Mouse (Mus musculus) lung, embryonic 16.5 days (tissue): ENCODE measurements at regions not wholly inside any gene's neighbourhood (a gene's known extent, or its start where the extent isn't known, plus 50 kb on each side); places are given as distances from the start of the nearest gene placed in this dataset.

Source experiments
- ATAC-seq: fragments of 200-750 bp; cut with Nextera tagmentation; 2 replicates; pipeline ENCODE4 v1.8.0; 2017; ENCODE audit warnings: low read depth, mild to moderate bottlenecking, moderate library complexity
- H3K27ac ChIP-seq: fragments of 300-500 bp; sonication (generic); 2 replicates; pipeline ENCODE4 v1.5.1; 2014; ENCODE audit warnings: mild to moderate bottlenecking, control low read depth, low read length
- H3K27me3 ChIP-seq: fragments of 300-500 bp; sonication (generic); 2 replicates; pipeline ENCODE4 v1.6.1; 2014; ENCODE audit warnings: low read depth, low read length, mixed read lengths; ENCODE audit not compliant: control insufficient read depth, insufficient read depth
- H3K36me3 ChIP-seq: fragments of 300-500 bp; sonication (generic); 2 replicates; pipeline ENCODE4 v1.6.1; 2014; ENCODE audit warnings: low read length; ENCODE audit not compliant: control insufficient read depth, insufficient read depth
- H3K4me1 ChIP-seq: fragments of 300-500 bp; sonication (generic); replicated peaks from 2 replicates; pipeline ENCODE4 v1.6.1; 2014; ENCODE audit warnings: low read length, mixed read lengths; ENCODE audit not compliant: control insufficient read depth, insufficient read depth
- H3K4me2 ChIP-seq: fragments of 300-500 bp; sonication (generic); 2 replicates; pipeline ENCODE4 v1.6.1; 2014; ENCODE audit warnings: low read depth, low read length, control low read depth
- H3K4me3 ChIP-seq: fragments of 300-500 bp; sonication (generic); 2 replicates; pipeline ENCODE4 v1.5.1; 2014; ENCODE audit warnings: mild to moderate bottlenecking, low read length, control low read depth
- H3K9ac ChIP-seq: fragments of 300-500 bp; sonication (generic); 2 replicates; pipeline ENCODE4 v1.6.1; 2014; ENCODE audit warnings: low read length, control low read depth
- H3K9me3 ChIP-seq: fragments of 300-500 bp; sonication (generic); 2 replicates; pipeline ENCODE4 v1.6.1; 2016; ENCODE audit warnings: low read length; ENCODE audit not compliant: control insufficient read depth
- WGBS: fragments of 180-500 bp; shearing (Covaris S2); extraction: QIAGEN DNeasy Blood & Tissue Kit; methylation state at CpG from one replicate; pipeline ENCODE4 v1.1.7; 2014; 5-methylcytosine and 5-hydroxymethylcytosine counted together

DNA sequence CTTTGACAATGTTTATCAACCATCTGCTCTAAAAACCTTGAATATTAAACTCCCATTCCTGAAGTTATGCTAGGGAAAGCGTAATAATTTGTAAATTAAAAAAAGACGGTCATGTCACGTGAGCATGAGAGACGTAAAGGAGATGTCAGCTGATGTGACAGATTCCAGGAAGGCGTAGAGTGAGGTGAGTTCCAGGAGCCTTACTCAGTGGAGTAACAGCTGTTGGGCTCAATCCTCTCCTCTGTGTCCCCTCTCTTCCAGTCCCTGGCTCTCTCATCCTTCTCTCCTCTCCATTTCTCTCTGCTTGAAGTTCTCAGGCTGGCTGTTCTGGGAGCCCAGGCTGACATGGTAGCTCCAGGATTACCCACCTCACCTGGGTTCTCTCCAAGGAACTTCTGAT is 138.4 kb upstream of the Fmo9 start:
- ATAC-seq, result no peak

DNA sequence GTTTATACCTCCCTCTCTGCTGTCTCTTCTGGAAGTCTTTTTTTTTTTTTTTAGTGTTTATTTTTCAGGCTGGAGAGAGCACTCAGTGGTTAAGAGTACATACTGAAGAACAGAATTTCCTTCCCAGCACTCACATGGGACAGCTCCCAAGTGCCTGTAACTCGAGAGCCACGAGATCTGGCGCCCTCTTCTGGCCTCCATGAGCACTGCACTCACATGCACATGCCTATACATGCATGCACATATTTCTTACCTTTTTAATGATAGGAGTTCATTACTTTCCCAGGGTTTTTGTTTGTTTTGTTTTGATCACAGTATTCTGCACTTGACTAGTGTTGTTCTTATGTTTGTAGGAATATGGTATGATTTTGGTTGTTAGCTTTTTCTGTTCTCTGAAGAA is 139.5 kb upstream of the Fmo9 start:
- ATAC-seq, result no peak
- H3K27me3 ChIP-seq, result no peaks in the 10 kb centered on the region
- 43% methylated on average over 3 of the region's 3 CpGs for WGBS

More for the DNA sequence above, 138.4 kb upstream of the Fmo9 start:
- Histone ChIP-seq H3K27me3 (no peaks in the 10 kb centered on the region), H3K9me3 (peaks cover 2% of the 10 kb centered on the region), H3K36me3 (no peaks in the 10 kb centered on the region), H3K27ac (peak overlapping the region; percentile 12), H3K4me3 (no peak overlapping the region), H3K9ac (no peak overlapping the region), H3K4me1 (no peaks in the 10 kb centered on the region), H3K4me2 (no peak overlapping the region)
- 85% methylated on average over 5 of the region's 5 CpGs for WGBS

DNA sequence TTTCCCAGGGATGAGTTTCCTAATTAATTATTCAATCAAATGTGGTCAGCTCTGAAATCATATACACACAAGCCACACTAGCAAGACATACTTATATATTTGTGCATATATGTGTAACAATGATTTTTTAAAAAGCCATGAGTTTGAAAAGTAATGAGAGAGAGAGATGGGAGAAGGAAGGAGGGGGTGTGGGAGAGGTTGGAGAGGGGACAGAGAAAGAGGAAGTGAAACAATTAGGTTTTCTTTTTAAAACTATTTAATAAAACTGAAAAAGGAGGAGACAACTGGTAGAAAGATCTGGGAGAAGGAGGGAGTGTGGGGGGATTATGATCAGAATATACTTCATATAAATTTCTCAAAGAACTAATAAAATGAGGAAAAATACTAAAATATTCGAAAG is 155.7 kb upstream of the Fmo9 start:
- Histone ChIP-seq H3K4me2 (no peak overlapping the region), H3K4me3 (no peak overlapping the region), H3K36me3 (no peaks in the 10 kb centered on the region), H3K27me3 (no peaks in the 10 kb centered on the region), H3K9ac (no peak overlapping the region), H3K4me1 (no peaks in the 10 kb centered on the region), H3K9me3 (no peaks in the 10 kb centered on the region), H3K27ac (no peak overlapping the region)
- WGBS, result 55% methylated on average over 1 of the region's 1 CpGs
- no peak for ATAC-seq

More for the DNA sequence above, 139.5 kb upstream of the Fmo9 start:
- Histone ChIP-seq H3K4me3 (no peak overlapping the region), H3K27ac (no peak overlapping the region), H3K9me3 (peaks cover 2% of the 10 kb centered on the region), H3K36me3 (no peaks in the 10 kb centered on the region), H3K9ac (no peak overlapping the region), H3K4me2 (no peak overlapping the region), H3K4me1 (no peaks in the 10 kb centered on the region)

DNA sequence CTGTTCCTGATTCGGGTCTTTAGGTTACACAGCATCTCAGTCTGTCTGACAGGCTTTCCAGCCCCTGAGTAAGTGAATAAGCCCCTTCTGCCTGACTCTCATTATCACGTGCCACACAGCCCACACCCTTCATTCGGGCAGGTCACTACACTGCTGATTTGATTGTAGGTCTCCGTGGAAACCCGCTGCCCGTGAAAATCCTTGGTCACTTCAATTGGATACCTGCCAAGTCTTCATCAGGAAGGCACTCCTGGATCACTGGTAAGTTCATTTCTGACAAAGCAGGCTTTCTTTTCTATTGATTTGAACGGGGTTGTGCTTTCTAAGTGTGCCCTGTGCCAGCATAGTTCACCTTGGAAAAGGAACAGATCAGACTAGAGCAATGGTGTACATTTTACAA is 158.2 kb upstream of the Fmo9 start:
- 20% methylated on average over 7 of the region's 7 CpGs for WGBS

DNA sequence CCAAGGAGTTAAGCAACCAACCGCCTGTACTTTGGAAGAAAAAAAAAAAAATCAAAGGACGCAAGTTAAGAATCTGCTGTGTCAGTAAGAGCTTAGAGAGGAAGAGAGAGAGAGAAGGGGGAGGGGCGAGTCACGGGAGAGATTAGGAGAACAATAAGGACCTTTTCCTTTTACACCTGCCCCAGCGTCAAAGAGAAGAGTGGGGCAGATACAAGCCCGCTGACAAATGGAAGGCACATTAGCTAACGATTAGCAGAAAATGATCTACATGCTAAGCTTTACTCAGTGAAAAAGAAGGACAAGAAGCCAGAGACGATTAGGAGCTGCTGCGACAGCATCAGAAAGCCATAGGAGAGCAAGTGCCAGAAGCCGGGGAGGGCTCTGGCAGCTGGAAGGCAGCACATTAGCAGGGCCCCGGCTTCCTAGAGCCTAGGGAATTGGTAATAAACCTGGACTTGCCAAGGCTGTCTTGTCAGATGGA is 157.8 kb upstream of the Fam78b start:
- H3K4me1 ChIP-seq, result peaks cover 10% of the 10 kb centered on the region; the same call in 1 of the 2 replicates
- WGBS, result 3% methylated on average over 11 of the region's 11 CpGs
- no peaks in the 10 kb centered on the region for H3K27me3 ChIP-seq
- H3K4me3 ChIP-seq, result peak overlapping the region; percentile 6; the same call in 1 of the 2 replicates
- H3K9ac ChIP-seq, result 0 out of 2 replicates have a peak overlapping the region, but pooled peaks have one; percentile 20
- ATAC-seq, result 0 out of 2 replicates have a peak, but pooled peaks have one; percentile 41
- H3K27ac ChIP-seq, result no peak overlapping the region
- peak overlapping the region; percentile 43 for H3K4me2 ChIP-seq
- H3K36me3 ChIP-seq, result no peaks in the 10 kb centered on the region
- no peaks in the 10 kb centered on the region for H3K9me3 ChIP-seq

More for the DNA sequence above, 158.2 kb upstream of the Fmo9 start:
- Histone ChIP-seq H3K36me3 (no peaks in the 10 kb centered on the region), H3K4me3 (no peak overlapping the region), H3K27me3 (no peaks in the 10 kb centered on the region), H3K4me1 (peaks cover 10% of the 10 kb centered on the region; the same call in 1 of the 2 replicates), H3K9ac (no peak overlapping the region), H3K4me2 (no peak overlapping the region), H3K9me3 (no peaks in the 10 kb centered on the region), H3K27ac (no peak overlapping the region)
- ATAC-seq, result no peak

DNA sequence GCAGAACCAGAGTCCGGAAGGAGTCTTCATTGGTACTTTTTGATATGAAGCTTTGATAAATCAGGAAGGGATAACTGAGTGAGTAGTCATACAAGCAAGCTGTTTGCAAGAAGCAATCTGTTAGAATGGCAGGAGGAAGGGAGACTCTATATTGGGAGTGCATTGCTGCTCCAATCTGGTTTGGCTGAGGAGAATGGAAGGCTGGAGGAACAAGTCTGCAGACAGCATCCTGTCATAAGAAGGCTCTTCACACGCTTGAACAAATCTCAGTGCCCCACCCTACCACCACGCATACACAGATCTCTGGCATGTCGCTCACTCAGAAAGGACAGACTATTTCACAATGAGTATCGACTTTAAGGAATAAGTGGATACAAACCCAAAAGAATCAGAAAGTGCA is 154.7 kb upstream of the Fam78b start:
- WGBS, result 71% methylated on average over 5 of the region's 5 CpGs
- Histone ChIP-seq H3K27ac (no peak overlapping the region), H3K36me3 (no peaks in the 10 kb centered on the region), H3K4me1 (peaks cover 10% of the 10 kb centered on the region; the same call in 1 of the 2 replicates), H3K4me3 (no peak overlapping the region), H3K27me3 (no peaks in the 10 kb centered on the region), H3K4me2 (no peak overlapping the region), H3K9me3 (no peaks in the 10 kb centered on the region), H3K9ac (no peak overlapping the region)
- ATAC-seq, result no peak

DNA sequence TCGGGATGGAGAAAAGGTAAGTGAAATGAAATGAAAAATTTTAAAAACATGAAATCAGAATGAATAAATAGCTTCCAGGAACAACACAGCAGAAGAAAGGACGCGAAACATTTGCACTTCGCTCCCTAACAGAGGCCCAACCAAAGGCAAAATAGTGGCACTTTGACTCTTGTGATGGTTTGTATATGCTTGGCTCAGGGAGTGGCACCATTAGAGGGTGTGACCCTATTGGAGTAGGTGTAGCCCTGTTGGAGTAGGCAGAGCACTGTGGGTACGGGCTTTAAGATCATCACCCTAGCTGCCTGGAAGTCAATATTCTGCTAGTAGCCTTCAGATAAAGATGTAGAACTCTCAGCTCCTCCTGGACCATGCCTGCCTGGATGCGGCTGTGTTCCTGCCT is 154.0 kb upstream of the Fam78b start:
- no peak overlapping the region for H3K9ac ChIP-seq
- ATAC-seq, result no peak

DNA sequence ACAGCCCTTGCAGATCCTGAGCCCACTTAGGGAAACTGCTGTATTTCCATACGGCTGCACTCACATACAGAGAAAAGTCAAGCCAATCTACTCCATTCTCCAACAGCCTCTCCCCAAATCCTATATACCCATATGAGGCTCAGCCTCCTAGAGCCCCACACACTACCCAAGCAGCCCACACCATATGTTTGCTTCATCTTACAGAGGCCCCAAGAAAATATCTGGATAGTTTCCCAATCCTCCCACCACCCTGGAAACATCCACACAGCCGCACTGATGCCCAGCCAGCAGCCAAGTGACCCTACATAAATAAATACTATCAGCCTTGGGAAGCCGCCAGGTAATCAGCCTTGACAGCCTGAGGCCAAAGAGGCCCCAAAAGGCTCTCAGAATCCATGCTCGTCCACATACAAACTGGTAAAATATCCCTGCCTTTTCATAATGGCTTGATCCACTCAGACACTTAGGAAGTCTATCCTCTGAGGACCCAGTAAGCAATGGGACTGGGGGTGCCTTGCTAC is 153.1 kb upstream of the Fam78b start:
- no peaks in the 10 kb centered on the region for H3K36me3 ChIP-seq
- H3K9me3 ChIP-seq, result no peaks in the 10 kb centered on the region
- no peaks in the 10 kb centered on the region for H3K27me3 ChIP-seq
- peaks cover 6% of the 10 kb centered on the region; the same call in 1 of the 2 replicates for H3K4me1 ChIP-seq
- WGBS, result 40% methylated on average over 4 of the region's 4 CpGs
- no peak overlapping the region for H3K9ac ChIP-seq
- ATAC-seq, result peak; percentile 61; the same call in 1 of the 2 replicates
- no peak overlapping the region for H3K4me2 ChIP-seq
- H3K4me3 ChIP-seq, result no peak overlapping the region
- no peak overlapping the region for H3K27ac ChIP-seq

More for the DNA sequence above, 154.0 kb upstream of the Fam78b start:
- no peaks in the 10 kb centered on the region for H3K27me3 ChIP-seq
- WGBS, result 88% methylated on average over 6 of the region's 6 CpGs
- no peak overlapping the region for H3K4me3 ChIP-seq
- no peaks in the 10 kb centered on the region for H3K36me3 ChIP-seq
- peaks cover 10% of the 10 kb centered on the region; the same call in 1 of the 2 replicates for H3K4me1 ChIP-seq
- no peak overlapping the region for H3K27ac ChIP-seq
- H3K9me3 ChIP-seq, result no peaks in the 10 kb centered on the region
- no peak overlapping the region for H3K4me2 ChIP-seq

DNA sequence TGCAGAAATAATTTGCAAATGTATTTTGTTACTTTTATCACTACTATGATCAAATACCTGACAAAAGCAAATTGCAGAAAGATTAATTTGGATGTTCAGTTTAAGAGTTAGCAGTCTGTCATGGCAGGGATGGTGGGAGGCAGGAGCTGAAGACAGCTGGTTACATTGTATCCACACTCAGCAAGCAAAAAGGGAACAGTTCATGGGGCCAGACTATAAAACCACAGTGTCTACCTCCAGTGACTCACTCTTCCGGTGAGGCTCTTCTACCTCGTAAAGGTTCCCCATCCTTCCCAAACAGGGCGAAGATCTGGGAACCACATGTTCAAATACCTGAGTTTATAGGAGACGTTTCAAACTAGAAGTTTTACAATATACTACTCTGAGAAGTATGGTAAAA is 145.2 kb upstream of the Fam78b start:
- Histone ChIP-seq H3K4me1 (no peaks in the 10 kb centered on the region), H3K27ac (no peak overlapping the region), H3K9me3 (no peaks in the 10 kb centered on the region), H3K36me3 (no peaks in the 10 kb centered on the region), H3K4me2 (no peak overlapping the region), H3K9ac (no peak overlapping the region), H3K27me3 (no peaks in the 10 kb centered on the region), H3K4me3 (no peak overlapping the region)
- 80% methylated on average over 4 of the region's 4 CpGs for WGBS
- no peak for ATAC-seq
